Mouse (Mus musculus) midbrain, embryonic 15.5 days (tissue): ENCODE results near the gene Sec23a. TPM values are rescaled to one million over a fixed set of nuclear protein-coding genes. Genes with fewer than 3 reads are reported as not detected.

Source experiments
- polyA plus RNA-seq: library from polyadenylated mRNA; unstranded; fragments of >200 nt; fragmentation: Nextera tagmentation; extraction: Ambion mirVana; gene quantifications from 2 replicates; pipeline ENCODE4 v1.2.1, GENCODE M21; 2015

The Sec23a gene
- polyA plus RNA-seq, 1 experiment from 2014 or later, result 109 TPM

Other genes with a start within 250 kb of the Sec23a start
- gene Gemin2, start 1.4 kb upstream of the Sec23a start, polyA plus RNA-seq, result 15.5 and 15.9 TPM in 2 replicates
- gene Trappc6b, start 49.5 kb upstream of the Sec23a start, polyA plus RNA-seq, result 160 and 172 TPM in 2 replicates
- 87.4 and 94.8 TPM in 2 replicates for gene Pnn, start 54.9 kb upstream of the Sec23a start, polyA plus RNA-seq
- gene Mia2, start 83.8 kb upstream of the Sec23a start, polyA plus RNA-seq, result 28.4 and 30.7 TPM in 2 replicates
- gene Fbxo33, start 207.7 kb upstream of the Sec23a start, polyA plus RNA-seq, result 7.3 and 8.1 TPM in 2 replicates